Mouse (Mus musculus): ENCODE measurements around the gene Samd3. TPM values are rescaled to one million over a fixed set of nuclear protein-coding genes. Genes with fewer than 3 reads are reported as not detected.

Samd3 gene
- polyA plus RNA-seq, 1 experiment, result not detected

DNA sequence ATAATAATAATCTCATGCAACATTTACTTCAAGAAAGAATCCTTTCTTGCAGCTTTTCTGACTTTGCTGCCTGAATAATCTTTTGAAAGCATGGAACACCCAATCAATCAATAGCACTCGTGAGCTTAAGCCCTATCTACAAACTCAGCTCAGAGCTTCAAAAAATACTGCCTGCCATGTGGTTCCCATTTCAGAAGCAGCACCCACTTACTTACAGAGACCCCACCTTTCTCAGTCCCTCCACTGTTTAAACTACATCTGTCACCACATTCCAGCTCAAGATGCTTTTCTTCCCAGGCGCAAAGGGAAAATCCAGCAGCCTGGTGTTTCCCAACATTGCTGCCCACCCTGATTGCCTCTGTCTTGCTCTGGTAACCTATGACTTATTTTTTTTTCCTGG lies 2.8 kb upstream of the Samd3 start:
- TF ChIP-seq POLR2A (IDR thresholded peaks at IDR 0.05; ENCODE audit: low read depth, low read length) (no peak), CTCF (IDR thresholded peaks at IDR 0.05; ENCODE audit: extremely low read depth, insufficient read length, insufficient replicate concordance, low read depth, low read length) (no peak)
- Histone ChIP-seq H3K4me1 (ENCODE audit: control insufficient read depth, insufficient read depth, insufficient read length, low read length) (no peaks in the 10 kb centered on the region), H3K4me3 (ENCODE audit: low read depth, low read length) (no peak overlapping the region), H3K27me3 (ENCODE audit: control insufficient read depth, insufficient read depth, low read length) (no peaks in the 10 kb centered on the region), H3K36me3 (ENCODE audit: control insufficient read depth, insufficient read depth, low read length) (no peaks in the 10 kb centered on the region), H3K27ac (ENCODE audit: insufficient read depth, low read depth, low read length) (no peak overlapping the region)
- WGBS, result 63% methylated on average over 2 of the region's 2 CpGs

DNA sequence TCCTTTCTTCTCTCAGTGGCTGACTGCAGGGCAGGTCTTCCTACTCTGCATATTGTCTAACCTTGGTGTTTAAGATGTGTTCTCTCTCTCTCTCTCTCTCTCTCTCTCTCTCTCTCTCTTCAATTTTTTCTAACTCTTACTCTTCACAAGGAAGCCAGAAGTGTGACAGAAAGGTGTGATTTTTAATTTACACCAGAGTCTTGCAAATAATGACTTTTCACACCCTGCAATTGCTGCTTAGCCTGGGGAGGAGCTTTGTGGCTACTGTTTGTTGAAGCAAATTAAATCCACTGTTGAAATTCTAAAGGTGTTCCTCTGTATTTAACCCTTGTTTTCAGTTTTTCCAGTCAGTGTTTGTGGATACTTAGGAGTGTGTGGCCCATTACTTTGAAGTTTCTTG lies 1.3 kb upstream of the Samd3 start:
- TF ChIP-seq CTCF (IDR thresholded peaks at IDR 0.05; ENCODE audit: extremely low read depth, insufficient read length, insufficient replicate concordance, low read depth, low read length), result no peak
- TF ChIP-seq POLR2A (IDR thresholded peaks at IDR 0.05; ENCODE audit: low read depth, low read length), result no peak
- Histone ChIP-seq H3K4me1 (ENCODE audit: control insufficient read depth, insufficient read depth, insufficient read length, low read length) (no peaks in the 10 kb centered on the region), H3K4me3 (ENCODE audit: low read depth, low read length) (no peak overlapping the region), H3K27me3 (ENCODE audit: control insufficient read depth, insufficient read depth, low read length) (no peaks in the 10 kb centered on the region), H3K36me3 (ENCODE audit: control insufficient read depth, insufficient read depth, low read length) (no peaks in the 10 kb centered on the region), H3K27ac (ENCODE audit: insufficient read depth, low read depth, low read length) (no peak overlapping the region)

DNA sequence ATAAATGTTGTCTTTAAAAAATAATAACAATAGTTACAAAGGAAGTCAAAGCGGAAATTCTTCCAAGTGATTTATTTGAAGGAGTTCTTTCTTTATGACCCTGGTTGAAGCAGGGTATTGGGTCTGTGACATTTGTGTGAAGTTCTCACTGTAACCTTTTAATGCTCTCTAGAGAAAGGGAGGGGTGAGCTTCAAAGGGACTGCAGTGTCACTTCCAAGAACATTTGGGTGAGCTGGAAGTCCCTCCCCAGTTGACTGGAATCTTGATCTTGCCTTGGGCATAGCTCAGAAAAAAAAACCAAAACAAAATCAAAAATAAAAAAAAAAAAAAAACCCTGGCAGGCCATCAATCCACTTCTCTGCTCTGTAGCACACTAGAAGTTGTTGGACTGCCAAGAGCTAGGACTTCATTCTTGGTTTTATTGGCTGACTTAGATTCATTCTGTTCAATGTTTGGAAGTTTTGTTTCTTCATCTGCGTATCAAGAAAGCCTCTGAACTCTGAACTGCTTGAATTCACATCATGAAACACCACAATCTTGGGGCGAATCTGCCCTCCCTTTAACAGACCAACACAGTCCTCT lies 2.7 kb downstream of the Samd3 start:
- no peaks in the 10 kb centered on the region for H3K36me3 ChIP-seq (ENCODE audit: control insufficient read depth, insufficient read depth, low read length)
- H3K27me3 ChIP-seq (ENCODE audit: control insufficient read depth, insufficient read depth, low read length), result no peaks in the 10 kb centered on the region
- no peaks in the 10 kb centered on the region for H3K4me1 ChIP-seq (ENCODE audit: control insufficient read depth, insufficient read depth, insufficient read length, low read length)
- no peak overlapping the region for H3K27ac ChIP-seq (ENCODE audit: insufficient read depth, low read depth, low read length)
- 79% methylated on average over 3 of the region's 3 CpGs for WGBS
- H3K4me3 ChIP-seq (ENCODE audit: low read depth, low read length), result no peak overlapping the region
- TF ChIP-seq CTCF (IDR thresholded peaks at IDR 0.05; ENCODE audit: extremely low read depth, insufficient read length, insufficient replicate concordance, low read depth, low read length), result no peak

DNA sequence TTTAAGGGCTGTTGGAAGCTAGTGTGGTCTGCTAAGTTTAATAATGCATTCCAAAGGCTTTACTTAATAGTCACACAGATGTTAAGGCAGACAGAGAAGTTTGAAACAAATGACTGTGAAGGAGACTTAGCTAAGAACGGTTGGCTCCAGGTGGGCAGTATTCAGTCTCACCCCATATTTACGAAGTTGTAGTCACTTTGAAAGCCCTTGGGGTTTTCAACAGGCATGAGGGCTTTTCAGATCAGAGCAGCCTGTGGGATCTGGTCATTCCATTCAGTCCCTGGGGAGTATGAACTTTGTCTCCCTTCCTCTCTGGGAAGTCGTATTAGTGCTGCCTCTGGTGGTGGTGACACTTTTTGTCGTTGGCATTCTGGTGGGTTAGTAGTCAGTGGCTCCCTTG lies 9.1 kb downstream of the Samd3 start:
- Histone ChIP-seq H3K27me3 (ENCODE audit: control insufficient read depth, insufficient read depth, low read length) (no peaks in the 10 kb centered on the region), H3K36me3 (ENCODE audit: control insufficient read depth, insufficient read depth, low read length) (no peaks in the 10 kb centered on the region), H3K27ac (ENCODE audit: insufficient read depth, low read depth, low read length) (no peak overlapping the region), H3K4me1 (ENCODE audit: control insufficient read depth, insufficient read depth, insufficient read length, low read length) (no peaks in the 10 kb centered on the region), H3K4me3 (ENCODE audit: low read depth, low read length) (no peak overlapping the region)
- TF ChIP-seq CTCF (IDR thresholded peaks at IDR 0.05; ENCODE audit: extremely low read depth, insufficient read length, insufficient replicate concordance, low read depth, low read length), result no peak
- no peak for TF ChIP-seq POLR2A (IDR thresholded peaks at IDR 0.05; ENCODE audit: low read depth, low read length)
- 49% methylated on average over 4 of the region's 4 CpGs for WGBS

DNA sequence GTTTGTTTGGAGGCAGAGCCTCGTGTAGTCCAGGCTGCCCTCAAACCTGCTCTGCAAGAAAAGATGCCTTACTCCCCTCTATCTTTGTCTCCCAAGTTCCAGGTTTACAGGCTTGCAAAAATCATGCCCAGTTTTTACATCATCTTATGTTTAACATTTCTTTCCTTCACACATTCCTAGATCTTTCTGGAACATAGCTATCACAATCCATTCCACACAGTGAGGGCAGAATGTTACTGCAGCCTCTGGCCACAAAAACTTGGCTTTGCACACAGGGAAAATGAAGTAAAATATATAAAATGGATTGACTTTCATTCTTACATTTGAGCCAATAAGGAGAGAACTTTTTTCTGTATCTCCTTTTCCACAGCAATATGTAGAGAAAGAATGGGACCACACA lies 9.6 kb downstream of the Samd3 start:
- Histone ChIP-seq H3K36me3 (ENCODE audit: control insufficient read depth, insufficient read depth, low read length) (no peaks in the 10 kb centered on the region), H3K27ac (ENCODE audit: insufficient read depth, low read depth, low read length) (no peak overlapping the region), H3K4me1 (ENCODE audit: control insufficient read depth, insufficient read depth, insufficient read length, low read length) (no peaks in the 10 kb centered on the region), H3K4me3 (ENCODE audit: low read depth, low read length) (no peak overlapping the region), H3K27me3 (ENCODE audit: control insufficient read depth, insufficient read depth, low read length) (no peaks in the 10 kb centered on the region)
- WGBS, result 38% methylated on average over 1 of the region's 1 CpGs
- TF ChIP-seq POLR2A (IDR thresholded peaks at IDR 0.05; ENCODE audit: low read depth, low read length) (no peak), CTCF (IDR thresholded peaks at IDR 0.05; ENCODE audit: extremely low read depth, insufficient read length, insufficient replicate concordance, low read depth, low read length) (no peak)

DNA sequence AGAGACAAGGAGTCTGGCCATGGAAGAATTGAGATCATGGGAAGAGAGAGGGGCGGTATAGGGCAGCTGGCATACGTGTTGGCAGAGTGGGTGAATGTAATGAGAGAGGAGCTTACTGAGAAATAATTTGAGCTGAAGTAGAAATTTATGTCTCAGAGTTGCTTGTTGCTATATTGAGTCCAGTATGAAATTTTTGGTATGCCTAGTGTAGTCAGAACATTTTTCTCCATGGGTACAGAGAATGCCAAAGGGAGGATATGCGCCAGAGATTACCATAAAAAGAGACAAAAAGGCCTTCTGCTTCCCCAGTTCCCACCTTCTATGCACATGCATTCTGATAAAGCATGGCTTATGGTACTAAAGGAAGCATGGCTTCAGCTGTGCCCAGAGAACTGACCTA lies 13.7 kb downstream of the Samd3 start:
- no peaks in the 10 kb centered on the region for H3K4me1 ChIP-seq (ENCODE audit: control insufficient read depth, insufficient read depth, insufficient read length, low read length)
- no peaks in the 10 kb centered on the region for H3K36me3 ChIP-seq (ENCODE audit: control insufficient read depth, insufficient read depth, low read length)
- H3K27me3 ChIP-seq (ENCODE audit: control insufficient read depth, insufficient read depth, low read length), result no peaks in the 10 kb centered on the region
- 85% methylated on average over 3 of the region's 3 CpGs for WGBS
- no peak overlapping the region for H3K4me3 ChIP-seq (ENCODE audit: low read depth, low read length)
- TF ChIP-seq POLR2A (IDR thresholded peaks at IDR 0.05; ENCODE audit: low read depth, low read length), result no peak
- no peak for TF ChIP-seq CTCF (IDR thresholded peaks at IDR 0.05; ENCODE audit: extremely low read depth, insufficient read length, insufficient replicate concordance, low read depth, low read length)
- no peak overlapping the region for H3K27ac ChIP-seq (ENCODE audit: insufficient read depth, low read depth, low read length)

DNA sequence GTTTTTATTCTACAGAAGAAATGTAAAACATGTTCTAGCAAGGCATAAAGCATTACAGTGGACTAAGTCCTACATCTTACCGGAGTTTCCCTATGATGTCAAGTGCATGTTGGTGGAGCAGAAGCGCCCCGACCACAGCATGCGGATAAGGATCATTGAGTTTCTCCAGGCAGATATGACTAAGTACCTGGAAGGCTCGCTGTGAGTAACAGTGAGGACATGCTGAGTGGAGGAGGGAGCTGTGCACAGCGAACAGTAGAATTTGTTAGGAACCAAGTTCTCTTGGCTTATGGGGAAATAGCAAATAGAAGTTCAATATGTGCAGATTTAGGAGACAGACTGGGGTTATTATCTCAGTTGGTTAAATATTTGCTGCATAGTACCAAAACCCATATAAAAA lies 15.0 kb downstream of the Samd3 start:
- 85% methylated on average over 6 of the region's 6 CpGs for WGBS
- Histone ChIP-seq H3K27me3 (ENCODE audit: control insufficient read depth, insufficient read depth, low read length) (no peaks in the 10 kb centered on the region), H3K4me1 (ENCODE audit: control insufficient read depth, insufficient read depth, insufficient read length, low read length) (no peaks in the 10 kb centered on the region), H3K36me3 (ENCODE audit: control insufficient read depth, insufficient read depth, low read length) (no peaks in the 10 kb centered on the region), H3K27ac (ENCODE audit: insufficient read depth, low read depth, low read length) (no peak overlapping the region), H3K4me3 (ENCODE audit: low read depth, low read length) (no peak overlapping the region)
- TF ChIP-seq CTCF (IDR thresholded peaks at IDR 0.05; ENCODE audit: extremely low read depth, insufficient read length, insufficient replicate concordance, low read depth, low read length) (no peak), POLR2A (IDR thresholded peaks at IDR 0.05; ENCODE audit: low read depth, low read length) (no peak)

Measured in small intestine, adult 2 months (tissue).